Mouse (Mus musculus): ENCODE measurements around the gene Ttc39b.

GRCm38 (mm10) chr4:83323910-83324684 lies at the start of gene Ttc39b:
- TF ChIP-seq POLR2A (IDR thresholded peaks at IDR 0.05; ENCODE audit: low read depth, low read length) = peak; percentile 34; the same call in 1 of the 2 replicates
- TF ChIP-seq CTCF (IDR thresholded peaks at IDR 0.05; ENCODE audit: extremely low read depth, insufficient read depth, insufficient read length, insufficient replicate concordance) = no peak

Data from spleen, adult 2 months (tissue).